Mouse (Mus musculus): ENCODE measurements around the gene Faap100.
"Not testable (repeated sequence)": the region's sequence is repeated elsewhere in the genome, so short reads cannot be mapped to it uniquely, and the experiment has no call there.

Faap100 gene

GRCm38 (mm10) chr11:120376302-120377160 lies 2.0 kb downstream of the Faap100 start:
- no peak for DNase-seq (ENCODE audit: low spot score)

GRCm38 (mm10) chr11:120375324-120375723 lies 3.2 kb downstream of the Faap100 start:
- no peak for DNase-seq (ENCODE audit: low spot score)

GRCm38 (mm10) chr11:120373820-120374586 lies 4.6 kb downstream of the Faap100 start:
- no peak for DNase-seq (ENCODE audit: low spot score)

GRCm38 (mm10) chr11:120373025-120373424 lies 5.5 kb downstream of the Faap100 start:
- no peak for DNase-seq (ENCODE audit: low spot score)

DNA sequence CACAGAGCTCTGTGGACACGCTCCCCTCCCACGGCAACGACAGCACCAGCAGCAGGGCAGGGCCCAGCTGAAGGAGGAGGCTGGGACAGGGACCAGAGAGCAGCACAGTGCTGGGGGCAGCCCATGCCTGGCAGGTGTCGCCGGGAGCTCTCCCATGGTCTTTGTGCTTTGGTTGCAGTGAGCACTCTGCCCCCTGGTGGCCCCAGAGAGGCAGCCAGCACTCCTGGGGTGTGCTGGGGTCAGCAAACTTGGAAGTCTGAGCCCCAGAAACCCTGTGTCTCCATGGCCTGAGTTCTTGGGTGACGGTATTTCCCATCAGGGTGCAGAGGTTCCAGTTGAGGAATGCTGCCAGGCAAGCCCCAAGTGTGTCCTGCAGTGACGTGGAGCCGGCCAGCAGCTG lies 8.9 kb downstream of the Faap100 start:
- DNase-seq (ENCODE audit: low spot score) = no peak

DNA sequence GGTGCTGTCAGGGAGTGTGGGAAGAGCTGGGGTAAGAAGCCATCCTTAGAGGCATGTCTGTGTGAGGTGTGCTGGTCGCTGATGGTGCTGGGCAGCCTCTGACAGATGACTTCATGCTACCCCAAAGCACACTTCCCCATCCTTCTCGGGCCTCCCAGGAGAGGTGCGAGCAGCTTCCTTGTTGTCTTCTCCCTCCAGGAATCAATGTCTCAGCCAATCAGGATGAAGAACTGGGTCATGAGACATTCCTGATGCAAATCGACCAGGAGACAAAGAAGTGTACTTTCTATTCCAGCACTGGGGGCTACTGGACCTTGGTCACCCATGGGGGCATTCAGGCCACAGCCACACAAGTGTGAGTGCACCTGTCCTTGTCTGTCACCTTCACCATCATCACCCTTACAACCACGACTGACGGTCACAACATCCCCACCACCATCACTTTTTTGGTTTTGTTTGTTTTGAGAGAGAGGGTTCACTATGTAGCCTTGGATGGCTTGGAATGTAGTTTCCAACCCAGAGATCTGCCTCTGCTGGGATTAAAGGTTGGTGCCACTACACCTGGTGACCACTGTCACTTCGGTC lies 12.0 kb downstream of the Faap100 start:
- no peak for DNase-seq (ENCODE audit: low spot score)

- no peak for DNase-seq (ENCODE audit: low spot score)
Measured at GRCm38 (mm10) chr11:120362891-120363290, 15.7 kb downstream of the Faap100 start.

DNA sequence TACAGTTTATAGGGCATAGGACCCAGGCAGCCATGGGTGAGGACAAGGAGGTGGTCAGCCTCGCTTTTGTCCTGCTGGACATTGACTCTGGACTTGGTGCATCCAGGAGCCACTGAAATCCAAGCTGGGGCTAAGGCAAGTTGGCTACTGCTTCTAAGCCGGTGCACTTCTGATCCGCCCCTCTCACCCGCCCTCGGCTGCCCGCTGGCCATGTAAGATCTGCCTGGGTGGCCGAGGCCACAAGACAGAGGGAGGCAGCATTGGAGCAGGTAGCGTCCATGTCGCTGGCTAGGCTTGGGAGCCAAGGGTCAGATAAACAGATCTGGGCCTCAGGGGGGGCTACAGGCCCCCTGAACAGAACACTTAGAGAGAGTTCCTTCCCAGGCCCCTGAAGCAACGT lies 17.3 kb downstream of the Faap100 start, which contains the start of gene Fscn2:
Gene Fscn2 (plus strand): TSS at position 240 of the 400 bp plus-strand sequence.
- DNase-seq (ENCODE audit: low spot score) = no peak

GRCm38 (mm10) chr11:120360755-120361154 lies 17.8 kb downstream of the Faap100 start:
- no peak for DNase-seq (ENCODE audit: low spot score)

- no peak for DNase-seq (ENCODE audit: low spot score)
Measured at GRCm38 (mm10) chr11:120360062-120360461, 18.5 kb downstream of the Faap100 start.

DNA sequence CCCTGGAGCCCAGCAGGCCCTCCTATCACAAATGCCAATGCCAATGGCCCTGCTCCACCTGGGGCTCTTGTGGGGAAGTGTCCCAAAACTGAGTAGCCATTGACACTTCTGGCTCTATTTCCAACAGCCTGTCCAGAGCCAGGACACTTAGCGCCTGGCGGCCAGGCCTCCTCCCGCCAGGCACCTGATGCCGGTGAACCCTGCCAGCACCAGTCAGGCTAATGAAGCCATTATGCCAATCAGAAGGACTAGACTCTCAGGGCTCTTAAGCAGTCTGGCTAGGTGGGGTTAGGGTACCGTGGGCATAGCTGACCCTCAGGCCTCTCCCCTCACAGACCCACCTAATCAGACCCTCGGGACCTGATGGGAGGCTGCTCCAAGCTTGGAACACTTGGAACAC lies 19.2 kb downstream of the Faap100 start:
- no peak for DNase-seq (ENCODE audit: low spot score)

- peak; percentile 71 for DNase-seq (ENCODE audit: low spot score)
Measured at GRCm38 (mm10) chr11:120357791-120358401, 20.7 kb downstream of the Faap100 start.

GRCm38 (mm10) chr11:120356900-120357299 lies 21.7 kb downstream of the Faap100 start:
- DNase-seq (ENCODE audit: low spot score) = no peak

DNA sequence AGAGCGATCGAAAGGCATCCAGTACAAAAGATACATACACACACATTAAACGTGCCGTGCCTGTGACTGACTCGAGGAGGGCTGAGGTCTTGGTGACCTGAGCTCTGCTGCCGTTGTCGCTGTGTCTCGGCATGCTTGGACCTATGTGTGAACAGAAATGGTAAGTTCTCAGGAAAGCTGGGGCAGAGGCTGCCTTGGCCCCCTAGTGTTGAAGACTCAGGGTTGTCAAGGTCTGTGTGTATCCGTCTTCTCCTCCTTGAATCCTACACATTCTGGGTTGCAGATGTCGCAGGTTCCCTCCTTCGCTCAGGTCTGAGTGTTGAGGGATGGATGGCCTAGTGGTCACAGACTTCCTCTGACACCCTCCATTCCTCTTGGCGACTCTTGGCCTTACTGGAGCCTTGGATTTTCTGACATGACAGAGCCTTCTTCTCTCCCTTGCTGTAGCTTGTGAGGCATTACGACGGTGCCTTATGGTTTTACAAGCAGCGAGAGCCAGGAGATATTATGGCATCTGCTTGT lies 22.2 kb downstream of the Faap100 start:
- no peak for DNase-seq (ENCODE audit: low spot score)

DNA sequence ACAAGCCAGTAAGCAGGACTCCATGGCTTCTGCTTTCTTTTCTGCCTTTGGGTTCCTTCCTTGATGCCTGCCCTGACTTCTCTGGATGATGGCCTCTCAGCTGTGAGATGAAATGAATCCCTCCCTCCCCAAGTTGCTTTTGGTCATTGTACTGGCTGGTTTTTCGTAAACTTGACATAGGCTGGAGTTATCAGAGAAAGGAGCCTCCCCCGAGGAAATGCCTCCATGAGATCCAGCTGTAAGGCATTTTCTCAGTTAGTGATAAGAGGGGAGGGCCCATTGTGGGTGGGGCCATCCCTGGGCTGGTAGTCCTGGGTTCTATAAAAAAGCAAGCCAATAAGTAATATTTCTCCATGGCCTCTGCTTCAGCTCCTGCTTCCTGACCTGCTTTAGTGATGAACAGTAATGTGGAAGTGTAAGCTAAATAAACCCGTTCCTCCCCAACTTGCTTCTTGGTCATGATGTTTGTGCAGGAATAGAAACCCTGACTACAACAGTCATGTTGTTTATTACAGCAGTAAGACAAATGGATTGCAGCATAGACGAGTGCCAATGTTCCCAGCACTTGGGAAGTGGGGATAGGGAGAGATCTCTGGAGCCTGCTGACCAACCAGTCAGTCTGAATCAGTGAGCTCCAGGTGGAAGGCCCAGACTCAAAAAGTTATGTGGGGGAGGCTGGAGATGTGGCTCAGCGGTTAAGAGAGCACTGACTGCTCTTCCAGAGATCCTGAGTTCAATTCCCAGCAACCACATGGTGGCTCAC lies 23.1 kb downstream of the Faap100 start:
- no peak for DNase-seq (ENCODE audit: low spot score)

DNA sequence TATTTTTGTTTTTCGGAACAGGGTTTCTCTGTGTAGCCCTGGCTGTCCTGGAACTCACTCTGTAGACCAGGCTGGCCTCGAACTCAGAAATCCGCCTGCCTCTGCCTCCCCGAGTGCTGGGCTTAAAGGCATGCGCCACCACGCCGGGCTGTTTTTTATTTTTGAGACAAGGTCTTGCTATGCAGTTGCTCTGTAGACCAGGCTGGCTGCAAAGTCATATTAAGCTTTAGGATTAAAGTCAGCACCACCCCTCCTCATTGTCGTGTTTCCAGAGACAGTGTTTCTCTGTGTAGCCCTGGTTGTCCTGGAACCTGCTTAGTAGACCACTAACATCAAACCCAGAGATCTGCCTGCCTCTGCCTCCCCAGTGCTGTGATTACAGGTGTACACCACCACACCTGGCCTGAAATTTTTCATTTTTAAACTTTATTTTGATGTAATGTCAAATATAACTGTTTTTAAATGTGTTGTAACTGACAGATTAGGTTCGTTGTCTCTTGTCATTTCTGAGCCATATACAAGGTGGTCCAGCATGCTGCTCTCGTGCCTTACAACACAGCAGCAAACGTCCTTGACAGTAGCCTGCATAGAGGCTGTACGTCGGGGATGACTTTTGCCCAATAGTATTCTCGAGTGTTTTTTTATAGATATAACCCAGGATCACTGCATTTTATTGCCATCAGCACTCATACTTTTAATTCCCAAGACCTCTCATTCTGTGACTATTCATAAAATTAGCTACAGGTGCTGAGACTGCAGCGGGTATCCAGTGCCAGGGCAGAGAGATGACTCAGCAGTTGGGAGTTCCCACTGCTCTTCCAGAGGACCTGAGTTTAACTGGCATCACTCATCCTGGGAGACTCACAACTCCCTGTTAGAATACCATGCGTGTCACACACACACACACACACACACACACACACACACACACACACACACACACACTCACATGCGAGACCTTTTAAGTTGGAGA lies 24.0 kb downstream of the Faap100 start:
- no peak for DNase-seq (ENCODE audit: low spot score)

GRCm38 (mm10) chr11:120353500-120354303 lies 24.9 kb downstream of the Faap100 start:
- peak; percentile 82 for DNase-seq (ENCODE audit: low spot score)

- no peak for DNase-seq (ENCODE audit: low spot score)
Measured at GRCm38 (mm10) chr11:120352571-120353290, 25.8 kb downstream of the Faap100 start.

DNA sequence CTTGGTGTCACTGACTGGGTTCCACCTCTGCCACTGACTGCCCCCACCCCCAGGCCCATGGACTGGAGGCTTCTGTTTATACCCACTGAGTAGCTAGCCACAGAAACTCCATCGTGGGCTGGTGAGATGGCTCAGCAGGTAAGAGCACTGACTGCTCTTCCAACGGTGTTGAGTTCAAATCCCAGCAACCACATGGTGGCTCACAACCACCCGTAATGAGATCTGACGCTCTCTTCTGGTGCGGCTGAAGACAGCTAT lies 26.5 kb downstream of the Faap100 start:
- not testable (repeated sequence) for DNase-seq (ENCODE audit: low spot score)
